Mouse (Mus musculus) heart, embryonic 10.5 days (tissue): ENCODE measurements at regions not wholly inside any gene's neighbourhood (a gene's known extent, or its start where the extent isn't known, plus 50 kb on each side); places are given as distances from the start of the nearest gene placed in this dataset.

Experiments used
- DNase-seq: peaks from one replicate; pipeline ENCODE4 v3.0.0-alpha.2; 2017; ENCODE audit warnings: low spot score
- H3K27ac ChIP-seq: fragments of 300-500 bp; sonication (generic); 2 replicates; pipeline ENCODE4 v1.5.1; 2016; ENCODE audit warnings: mild to moderate bottlenecking
- H3K27me3 ChIP-seq: fragments of 300-500 bp; sonication (generic); 2 replicates; pipeline ENCODE4 v1.6.1; 2016; ENCODE audit warnings: mild to moderate bottlenecking; ENCODE audit not compliant: poor library complexity, insufficient read depth, severe bottlenecking
- H3K36me3 ChIP-seq: fragments of 300-500 bp; sonication (generic); 2 replicates; pipeline ENCODE4 v1.6.1; 2016; ENCODE audit warnings: mild to moderate bottlenecking, moderate library complexity
- H3K4me1 ChIP-seq: fragments of 300-500 bp; sonication (generic); 2 replicates; pipeline ENCODE4 v1.6.1; 2016; ENCODE audit warnings: mild to moderate bottlenecking
- H3K4me3 ChIP-seq: fragments of 300-500 bp; sonication (generic); 2 replicates; pipeline ENCODE4 v1.5.1; 2016; ENCODE audit warnings: mild to moderate bottlenecking, moderate library complexity
- H3K9me3 ChIP-seq: fragments of 300-500 bp; sonication (generic); 2 replicates; pipeline ENCODE4 v1.6.1; 2016; ENCODE audit warnings: mild to moderate bottlenecking, moderate library complexity
- WGBS: fragments of 180-500 bp; shearing (Covaris S2); methylation state at CpG from one replicate; pipeline ENCODE4 v1.1.7; 2016; 5-methylcytosine and 5-hydroxymethylcytosine counted together

DNA sequence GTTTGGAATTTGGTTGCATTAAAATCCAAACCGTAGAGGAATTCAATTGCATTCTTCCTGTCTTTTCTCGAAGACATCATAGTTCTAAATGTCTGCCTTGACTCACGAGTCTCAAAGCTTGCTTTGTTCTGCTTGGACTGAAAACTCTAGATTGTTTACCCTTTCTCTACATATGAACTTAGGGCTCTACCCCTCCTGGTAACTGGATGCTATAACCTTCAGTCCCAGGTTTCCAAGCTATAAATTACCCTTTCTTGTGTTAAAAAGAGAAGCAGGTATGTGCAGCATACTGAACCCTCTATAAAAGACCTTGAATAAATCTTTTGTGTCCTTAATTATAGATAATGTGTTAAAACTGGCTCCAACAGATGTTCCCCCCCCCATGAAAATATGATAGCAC, 243.7 kb upstream of the Cxadr start:
- Histone ChIP-seq H3K27me3 (no peaks in the 10 kb centered on the region), H3K27ac (no peak overlapping the region), H3K36me3 (no peaks in the 10 kb centered on the region), H3K4me3 (no peak overlapping the region), H3K4me1 (no peaks in the 10 kb centered on the region), H3K9me3 (no peaks in the 10 kb centered on the region)
- WGBS, result 78% methylated on average over 3 of the region's 3 CpGs
- DNase-seq, result no peak

GRCm38 (mm10) chr16:78052133-78052532, 249.2 kb upstream of the Cxadr start:
- Histone ChIP-seq H3K9me3 (no peaks in the 10 kb centered on the region), H3K4me1 (no peaks in the 10 kb centered on the region), H3K36me3 (no peaks in the 10 kb centered on the region), H3K4me3 (no peak overlapping the region), H3K27ac (no peak overlapping the region), H3K27me3 (no peaks in the 10 kb centered on the region)
- WGBS, result 39% methylated on average over 7 of the region's 7 CpGs
- no peak for DNase-seq

GRCm38 (mm10) chr16:78040149-78040920, 261.0 kb upstream of the Cxadr start:
- DNase-seq, result no peak

GRCm38 (mm10) chr16:78019605-78020285, 281.5 kb upstream of the Cxadr start:
- Histone ChIP-seq H3K36me3 (no peaks in the 10 kb centered on the region), H3K4me3 (no peak overlapping the region), H3K27me3 (no peaks in the 10 kb centered on the region), H3K27ac (no peak overlapping the region), H3K4me1 (no peaks in the 10 kb centered on the region), H3K9me3 (no peaks in the 10 kb centered on the region)
- 60% methylated on average over 8 of the region's 8 CpGs for WGBS
- no peak for DNase-seq

More at GRCm38 (mm10) chr16:78040149-78040920, 261.0 kb upstream of the Cxadr start:
- no peak overlapping the region for H3K4me3 ChIP-seq
- WGBS, result 82% methylated on average over 4 of the region's 4 CpGs
- H3K36me3 ChIP-seq, result no peaks in the 10 kb centered on the region
- no peak overlapping the region for H3K27ac ChIP-seq
- H3K27me3 ChIP-seq, result no peaks in the 10 kb centered on the region
- H3K9me3 ChIP-seq, result no peaks in the 10 kb centered on the region
- no peaks in the 10 kb centered on the region for H3K4me1 ChIP-seq

DNA sequence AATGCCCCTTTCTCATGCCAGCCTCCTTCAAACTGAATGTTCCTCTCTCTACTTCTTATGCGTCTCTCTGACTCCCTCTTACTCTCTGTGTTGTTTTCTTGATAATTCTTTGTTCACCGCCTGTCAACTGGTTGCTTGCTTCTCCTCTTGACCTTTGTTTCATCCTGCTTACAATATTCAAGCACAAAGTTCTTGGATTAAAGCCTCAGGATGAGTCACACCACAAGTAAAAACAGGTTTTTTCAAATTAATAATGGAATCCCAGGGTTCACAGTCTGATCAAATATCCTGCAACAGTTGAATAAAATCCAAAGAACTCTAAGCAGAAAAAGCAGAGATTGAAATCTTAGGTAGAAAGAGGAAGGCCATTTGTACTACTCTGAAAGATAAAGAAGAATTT, 285.9 kb upstream of the Cxadr start:
- H3K27me3 ChIP-seq, result no peaks in the 10 kb centered on the region
- no peaks in the 10 kb centered on the region for H3K36me3 ChIP-seq
- WGBS, result 60% methylated on average over 2 of the region's 2 CpGs
- DNase-seq, result no peak
- H3K4me3 ChIP-seq, result no peak overlapping the region
- no peak overlapping the region for H3K27ac ChIP-seq
- H3K9me3 ChIP-seq, result no peaks in the 10 kb centered on the region
- no peaks in the 10 kb centered on the region for H3K4me1 ChIP-seq

DNA sequence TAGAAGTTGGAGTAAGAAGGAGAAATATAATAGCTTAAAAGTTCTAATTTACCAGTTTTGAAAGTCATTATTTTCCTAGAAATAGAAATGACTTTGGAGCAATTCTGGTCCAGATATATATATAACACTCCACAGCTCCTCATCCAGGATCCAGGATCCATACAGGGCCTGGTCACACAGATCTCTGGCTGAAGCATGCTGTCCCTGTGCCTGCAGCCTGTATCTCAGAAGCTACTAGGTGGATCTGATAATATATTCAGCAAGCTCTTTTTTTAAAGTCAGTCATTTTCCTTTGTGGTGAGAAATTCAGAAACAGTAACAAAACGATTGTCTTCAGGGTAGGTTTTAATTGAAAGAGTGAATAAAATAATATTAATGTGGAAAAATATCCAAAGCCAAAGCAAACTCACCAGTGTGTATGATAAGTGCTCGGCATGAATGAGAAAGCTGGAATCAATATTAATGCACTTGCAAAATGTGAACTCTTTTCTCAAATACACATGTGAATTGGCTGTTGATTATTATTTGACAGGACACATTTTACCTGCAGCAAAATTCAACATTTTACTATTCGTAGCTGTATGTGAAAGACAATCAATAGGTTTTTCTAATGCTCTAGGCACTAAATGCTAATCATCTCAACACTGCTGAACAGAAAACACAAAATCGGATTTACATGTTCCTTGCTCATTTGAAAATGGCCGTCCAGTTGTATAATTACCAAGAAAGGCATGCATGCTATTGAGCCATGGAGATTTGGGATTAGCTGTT, 288.1 kb upstream of the Cxadr start:
- Histone ChIP-seq H3K27ac (no peak overlapping the region), H3K4me3 (no peak overlapping the region), H3K4me1 (no peaks in the 10 kb centered on the region), H3K9me3 (no peaks in the 10 kb centered on the region), H3K27me3 (no peaks in the 10 kb centered on the region), H3K36me3 (no peaks in the 10 kb centered on the region)
- WGBS, result 83% methylated on average over 5 of the region's 5 CpGs
- no peak for DNase-seq

DNA sequence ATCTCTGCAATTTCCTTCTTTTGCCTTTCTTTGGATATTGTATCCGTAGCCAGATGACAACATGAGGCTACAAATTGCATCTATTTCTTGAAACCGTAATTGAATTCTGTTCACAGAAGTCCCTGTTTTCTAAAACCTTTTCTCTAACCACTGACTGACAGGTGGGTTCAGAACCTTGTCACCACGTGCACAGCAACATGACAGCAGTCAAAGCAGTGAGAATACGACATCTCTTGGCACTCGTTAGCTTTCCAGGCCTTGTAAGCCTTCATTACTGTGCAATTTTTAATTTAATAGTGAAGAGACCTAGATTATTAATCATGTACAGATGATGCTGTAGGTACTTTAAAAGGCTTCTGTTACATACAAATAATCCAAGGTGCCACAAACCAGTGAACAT, 297.3 kb upstream of the Cxadr start:
- no peak overlapping the region for H3K27ac ChIP-seq
- no peaks in the 10 kb centered on the region for H3K36me3 ChIP-seq
- WGBS, result 74% methylated on average over 5 of the region's 5 CpGs
- no peaks in the 10 kb centered on the region for H3K27me3 ChIP-seq
- no peaks in the 10 kb centered on the region for H3K9me3 ChIP-seq
- no peak for DNase-seq
- no peak overlapping the region for H3K4me3 ChIP-seq
- H3K4me1 ChIP-seq, result no peaks in the 10 kb centered on the region

- H3K36me3 ChIP-seq, result no peaks in the 10 kb centered on the region
- DNase-seq, result no peak
- H3K27me3 ChIP-seq, result no peaks in the 10 kb centered on the region
- H3K27ac ChIP-seq, result no peak overlapping the region
- 82% methylated on average over 4 of the region's 4 CpGs for WGBS
- H3K4me1 ChIP-seq, result no peaks in the 10 kb centered on the region
- no peaks in the 10 kb centered on the region for H3K9me3 ChIP-seq
- no peak overlapping the region for H3K4me3 ChIP-seq
These were observed 308.3 kb upstream of the Cxadr start for GRCm38 (mm10) chr16:77992986-77993385.

DNA sequence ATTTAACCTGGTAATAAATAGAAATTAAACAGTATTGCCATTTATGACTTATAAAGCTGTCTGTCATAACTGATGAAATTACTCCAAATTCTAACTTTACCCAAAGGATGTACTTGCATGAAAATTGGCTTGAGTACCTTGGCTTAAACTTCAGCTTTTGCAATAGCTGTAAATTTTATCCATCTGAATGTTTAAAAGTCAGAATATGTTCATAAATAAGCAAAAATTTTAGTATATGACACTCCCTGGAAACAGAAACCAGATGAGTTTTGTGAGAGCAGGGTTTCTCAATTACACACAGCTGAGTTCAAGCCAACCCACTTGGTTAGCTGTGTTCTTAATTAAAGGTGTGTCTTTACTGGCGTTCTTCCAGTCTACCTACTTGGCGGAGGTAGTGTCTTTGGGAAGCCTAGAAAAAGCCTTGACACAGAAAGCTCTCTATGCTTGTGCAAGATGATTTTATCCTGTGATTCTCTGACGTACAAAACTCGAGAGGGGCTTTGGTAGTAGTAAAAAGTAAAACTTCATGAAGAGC, 311.4 kb upstream of the Cxadr start:
- no peaks in the 10 kb centered on the region for H3K27me3 ChIP-seq
- no peak for DNase-seq
- no peaks in the 10 kb centered on the region for H3K9me3 ChIP-seq
- H3K4me1 ChIP-seq, result no peaks in the 10 kb centered on the region
- WGBS, result 84% methylated on average over 4 of the region's 4 CpGs
- H3K27ac ChIP-seq, result no peak overlapping the region
- H3K4me3 ChIP-seq, result no peak overlapping the region
- H3K36me3 ChIP-seq, result no peaks in the 10 kb centered on the region

DNA sequence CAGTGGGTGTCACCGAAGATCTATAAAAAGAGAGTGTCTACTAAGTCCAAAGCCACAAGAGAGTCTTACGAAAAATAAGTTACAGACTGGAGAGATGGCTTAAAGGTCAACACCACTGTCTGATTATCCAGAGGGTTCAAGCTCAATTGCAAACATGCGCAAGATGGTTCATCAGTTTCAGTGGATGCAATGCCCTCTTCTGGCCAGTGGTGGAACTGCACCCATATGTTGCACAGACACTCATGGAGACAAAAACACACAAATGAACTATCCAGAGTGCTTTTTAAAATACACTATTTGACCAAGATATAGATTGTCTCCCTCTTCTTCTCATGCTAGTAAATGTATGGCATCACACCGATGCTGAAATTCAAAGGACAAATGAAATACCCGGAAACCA, 312.1 kb upstream of the Cxadr start:
- 94% methylated on average over 5 of the region's 5 CpGs for WGBS
- H3K27ac ChIP-seq, result no peak overlapping the region
- no peak overlapping the region for H3K4me3 ChIP-seq
- DNase-seq, result no peak
- no peaks in the 10 kb centered on the region for H3K36me3 ChIP-seq
- no peaks in the 10 kb centered on the region for H3K27me3 ChIP-seq
- no peaks in the 10 kb centered on the region for H3K4me1 ChIP-seq
- no peaks in the 10 kb centered on the region for H3K9me3 ChIP-seq

DNA sequence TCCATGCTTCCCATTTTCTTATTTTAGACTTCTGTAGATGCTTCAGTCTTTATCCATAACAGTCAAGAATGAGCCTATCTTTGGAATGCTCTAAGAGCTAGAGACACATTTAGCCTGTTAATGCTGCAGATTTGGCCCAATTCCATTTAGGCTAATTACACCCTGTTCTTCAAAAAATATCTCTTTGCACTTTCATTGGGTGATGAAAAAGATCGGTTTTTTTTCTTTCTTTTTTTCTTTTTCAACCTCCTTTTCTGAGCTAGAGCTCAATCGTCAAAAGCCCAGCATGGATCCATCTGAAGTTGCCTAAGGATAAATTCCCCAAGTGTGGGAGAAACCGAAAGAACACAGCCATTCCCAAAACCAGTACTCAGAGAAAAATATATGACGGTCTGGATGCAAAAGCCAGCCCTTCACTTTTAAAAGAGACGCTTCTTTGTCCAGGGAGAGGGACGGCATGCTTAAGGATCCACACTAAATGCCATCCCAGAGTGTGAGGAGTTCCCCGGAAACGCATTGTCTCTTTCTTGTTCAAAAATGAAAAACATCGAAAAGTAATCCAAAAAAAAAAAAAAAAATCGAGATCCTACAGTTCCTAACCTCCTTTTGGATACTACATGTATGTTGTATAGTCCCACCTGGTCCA, 314.3 kb upstream of the Cxadr start:
- WGBS, result 79% methylated on average over 10 of the region's 10 CpGs
- Histone ChIP-seq H3K4me1 (no peaks in the 10 kb centered on the region), H3K27ac (no peak overlapping the region), H3K9me3 (no peaks in the 10 kb centered on the region), H3K36me3 (no peaks in the 10 kb centered on the region), H3K27me3 (no peaks in the 10 kb centered on the region), H3K4me3 (no peak overlapping the region)
- no peak for DNase-seq

DNA sequence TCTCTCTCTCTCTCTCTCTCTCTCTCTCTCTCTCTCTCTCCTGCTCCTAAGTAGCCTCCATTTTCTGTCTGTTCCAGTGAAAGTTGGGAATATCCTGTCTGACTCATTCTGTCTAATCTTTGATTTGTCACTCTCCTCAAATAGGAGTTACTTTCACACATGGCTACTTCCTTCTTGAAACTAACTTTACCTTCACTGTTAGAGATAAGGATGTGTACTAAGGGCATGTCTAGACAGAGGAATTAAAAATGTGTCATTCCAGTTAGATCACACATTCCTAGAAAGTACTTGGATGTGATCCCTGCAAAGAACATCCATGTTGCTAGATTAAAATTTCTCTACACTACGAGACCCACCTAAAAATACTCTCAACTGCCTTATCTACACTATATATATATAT, 346.9 kb upstream of the Gm11146 start:
- WGBS, result 77% methylated on average over 1 of the region's 1 CpGs

More for the DNA sequence above, 346.9 kb upstream of the Gm11146 start:
- no peak for DNase-seq
- Histone ChIP-seq H3K27me3 (no peaks in the 10 kb centered on the region), H3K4me1 (no peaks in the 10 kb centered on the region), H3K4me3 (no peak overlapping the region), H3K36me3 (no peaks in the 10 kb centered on the region), H3K27ac (no peak overlapping the region), H3K9me3 (no peaks in the 10 kb centered on the region)
